Mouse (Mus musculus) ES-Bruce4 (cell line): Measurements from ENCODE around the gene Kcp.

Experiments
- CTCF ChIP-seq: IDR thresholded peaks from one replicate; pipeline ENCODE4 v1.8.1; 2011; ENCODE audit warnings: low read depth, low read length
- POLR2A ChIP-seq: IDR thresholded peaks from one replicate; pipeline ENCODE4 v1.8.1; 2011; ENCODE audit warnings: low read length; ENCODE audit not compliant: insufficient read depth

GRCm38 (mm10) chr6:29539502-29539901 lies 31.8 kb upstream of the Kcp start:
- TF ChIP-seq CTCF (no peak), POLR2A (no peak)
